Mouse (Mus musculus) heart, postnatal 36 days (tissue): ENCODE measurements at regions not wholly inside any gene's neighbourhood (a gene's known extent, or its start where the extent isn't known, plus 50 kb on each side); places are given as distances from the start of the nearest gene placed in this dataset.

Source experiments
- DNase-seq, 2 experiments: peaks; one replicate each; pipeline ENCODE4 v3.0.0; 2021 to 2022
- intact Hi-C: fragments of 180-260 bp; cut with DNase I; formaldehyde crosslinking; loops from one replicate; pipeline ENCODE4 v1.15.1; 2025

DNA sequence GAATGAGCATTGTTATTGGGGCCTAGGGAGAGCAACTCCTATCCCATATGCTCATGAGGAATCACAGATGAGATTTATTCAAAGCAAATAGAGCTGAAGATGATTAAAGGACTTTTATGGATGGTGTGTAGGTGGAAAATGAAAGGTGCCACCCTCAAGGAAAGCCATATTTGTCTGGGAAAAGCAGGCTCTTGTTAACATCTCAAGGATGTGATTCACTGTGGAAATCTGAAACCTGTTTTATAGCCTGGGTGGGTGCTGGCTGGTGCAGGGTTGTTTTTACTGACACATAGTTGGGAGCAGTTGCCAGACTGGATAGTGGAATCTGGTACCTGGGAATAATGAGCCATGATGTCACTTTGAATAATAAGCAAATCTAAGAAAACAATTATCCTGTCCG lies 70.7 kb upstream of the Cask start:
- intact Hi-C loops = loop anchor here (2.0 kb wide), 1 partner anchor 19 kb away; no protein-coding TSS in a partner anchor
- DNase-seq = no peak

GRCm38 (mm10) chrX:13918659-13919058 lies 67.5 kb upstream of the Cask start:
- intact Hi-C loops = no loop called here
- no peak for DNase-seq
